Mouse (Mus musculus): ENCODE measurements around the gene Mak. TPM values are rescaled to one million over a fixed set of nuclear protein-coding genes. Genes with fewer than 3 reads are reported as not detected.

Gene Mak
- total and polyA plus RNA-seq, 3 experiments, result not detected

- peak overlapping the region; percentile 40 for H3K9ac ChIP-seq (ENCODE audit: control insufficient read depth, low read depth, low read length, poor library complexity, severe bottlenecking)
- H3K27ac ChIP-seq (ENCODE audit: control insufficient read depth, low read depth, low read length), result peak overlapping the region; percentile 73
- peak overlapping the region; percentile 46 to 56 for H3K4me3 ChIP-seq (ENCODE audit: control insufficient read depth in 1 of 2, insufficient read depth in 1 of 2, low read depth in 2 of 2, low read length in 2 of 2)
- DNase-seq (ENCODE audit: low read depth, low spot score), result peak; percentile 82
- H3K79me2 ChIP-seq (ENCODE audit: control insufficient read depth, insufficient read depth, low read length, poor library complexity), result no peaks in the 10 kb centered on the region
- no peaks in the 10 kb centered on the region for H3K9me3 ChIP-seq (replicated peaks; ENCODE audit: insufficient read depth, low read length)
- peak; percentile 80 for TF ChIP-seq GATA1 (IDR thresholded peaks at IDR 0.05; ENCODE audit: low read depth, low read length)
- TF ChIP-seq USF1 (IDR thresholded peaks at IDR 0.05; ENCODE audit: low read depth, low read length), result no peak
- no peak for TF ChIP-seq RAD21 (IDR thresholded peaks at IDR 0.05; ENCODE audit: low read depth, low read length)
- TF ChIP-seq TCF12 (IDR thresholded peaks at IDR 0.05; ENCODE audit: low read depth, low read length), result peak; percentile 47; the same call in 1 of the 2 replicates
- no peak for TF ChIP-seq CHD2 (IDR thresholded peaks at IDR 0.05; ENCODE audit: low read length)
- no peak for TF ChIP-seq MEF2A (IDR thresholded peaks at IDR 0.05; ENCODE audit: extremely low read depth, insufficient replicate concordance, low read depth, low read length, poor library complexity, severe bottlenecking)
- no peak for TF ChIP-seq UBTF (IDR thresholded peaks at IDR 0.05; ENCODE audit: borderline replicate concordance, insufficient read depth, low read depth, low read length)
- peak; percentile 61 to 75 for TF ChIP-seq EP300 (IDR thresholded peaks at IDR 0.05; ENCODE audit: low read depth in 1 of 2, low read length in 2 of 2)
- no peak; the same call in 1 of the 2 replicates for TF ChIP-seq ELF1 (IDR thresholded peaks at IDR 0.05; ENCODE audit: low read depth, low read length)
- 0 out of 2 replicates have a peak, but pooled peaks have one; percentile 38 for TF ChIP-seq TBP (IDR thresholded peaks at IDR 0.05; ENCODE audit: low read depth, low read length)
- TF ChIP-seq CTCF (IDR thresholded peaks at IDR 0.05 in 2 of 3, conservative IDR thresholded peaks at IDR 0.05 in 1 of 3; ENCODE audit: control insufficient read depth in 1 of 3, insufficient read depth in 1 of 3, low read depth in 2 of 3, low read length in 3 of 3, poor library complexity in 1 of 3, severe bottlenecking in 1 of 3), result no peak
- no peak for TF ChIP-seq KAT2A (conservative IDR thresholded peaks at IDR 0.05; ENCODE audit: low read depth, low read length)
- TF ChIP-seq ETS1 (IDR thresholded peaks at IDR 0.05; ENCODE audit: low read depth, low read length), result 0 out of 2 replicates have a peak, but pooled peaks have one; percentile 33
- no peak for TF ChIP-seq NRF1 (IDR thresholded peaks at IDR 0.05; ENCODE audit: insufficient read depth, low read depth, low read length, poor library complexity, severe bottlenecking)
- peak; percentile 32; the same call in 1 of the 2 replicates for TF ChIP-seq SIN3A (IDR thresholded peaks at IDR 0.05; ENCODE audit: low read length)
- TF ChIP-seq TAL1 (IDR thresholded peaks at IDR 0.05; ENCODE audit: low read length), result peak; percentile 66
- no peak for TF ChIP-seq NELFE (IDR thresholded peaks at IDR 0.05; ENCODE audit: low read depth, low read length)
- TF ChIP-seq RCOR1 (IDR thresholded peaks at IDR 0.05; ENCODE audit: low read depth, low read length), result peak; percentile 54; the same call in 1 of the 2 replicates
- peaks cover 2 to 3% of the 10 kb centered on the region in 2 experiments; a peak in 1 of 4 replicates for H3K27me3 ChIP-seq (ENCODE audit: control insufficient read depth in 1 of 2, insufficient read depth in 2 of 2, low read length in 2 of 2)
- H3K4me1 ChIP-seq (ENCODE audit: control insufficient read depth in 1 of 2, insufficient read depth in 2 of 2, low read length in 2 of 2), result peaks cover 0 to 6% of the 10 kb centered on the region in 2 experiments; a peak in 1 of 4 replicates
- H3K36me3 ChIP-seq (ENCODE audit: control insufficient read depth in 1 of 2, insufficient read depth in 2 of 2, low read length in 2 of 2), result no peaks in the 10 kb centered on the region
These were observed 18.8 kb upstream of the Mak start for GRCm38 (mm10) chr13:41098325-41098724.

GRCm38 (mm10) chr13:41097324-41098058 is 18.0 kb upstream of the Mak start:
- DNase-seq (ENCODE audit: low read depth, low spot score), result peak; percentile 93
- Histone ChIP-seq H3K79me2 (ENCODE audit: control insufficient read depth, insufficient read depth, low read length, poor library complexity) (no peaks in the 10 kb centered on the region), H3K9ac (ENCODE audit: control insufficient read depth, low read depth, low read length, poor library complexity, severe bottlenecking) (peak overlapping the region; percentile 40), H3K4me3 (ENCODE audit: control insufficient read depth in 1 of 2, insufficient read depth in 1 of 2, low read depth in 2 of 2, low read length in 2 of 2) (peak overlapping the region; percentile 46 to 56), H3K4me1 (ENCODE audit: control insufficient read depth in 1 of 2, insufficient read depth in 2 of 2, low read length in 2 of 2) (peaks cover 0 to 6% of the 10 kb centered on the region in 2 experiments; a peak in 1 of 4 replicates), H3K27me3 (ENCODE audit: control insufficient read depth in 1 of 2, insufficient read depth in 2 of 2, low read length in 2 of 2) (peaks cover 4 to 7% of the 10 kb centered on the region in 2 experiments; a peak in 3 of 4 replicates), H3K9me3 (replicated peaks; ENCODE audit: insufficient read depth, low read length) (no peaks in the 10 kb centered on the region), H3K36me3 (ENCODE audit: control insufficient read depth in 1 of 2, insufficient read depth in 2 of 2, low read length in 2 of 2) (no peaks in the 10 kb centered on the region), H3K27ac (ENCODE audit: control insufficient read depth, low read depth, low read length) (peak overlapping the region; percentile 73)
- TF ChIP-seq RAD21 (IDR thresholded peaks at IDR 0.05; ENCODE audit: low read depth, low read length) (no peak), POLR2AphosphoS2 (IDR thresholded peaks at IDR 0.05; ENCODE audit: low read length) (no peak), POLR2A (IDR thresholded peaks at IDR 0.05; ENCODE audit: control insufficient read depth in 1 of 2, insufficient read depth in 1 of 2, low read depth in 1 of 2, low read length in 2 of 2, poor library complexity in 1 of 2) (peak in 1 of 2 experiments; percentile 64; a peak in 2 of 4 replicates), CHD1 (IDR thresholded peaks at IDR 0.05; ENCODE audit: low read depth, low read length) (no peak), TBP (IDR thresholded peaks at IDR 0.05; ENCODE audit: low read depth, low read length) (0 out of 2 replicates have a peak, but pooled peaks have one; percentile 13), SIN3A (IDR thresholded peaks at IDR 0.05; ENCODE audit: low read length) (no peak; the same call in 1 of the 2 replicates), HCFC1 (IDR thresholded peaks at IDR 0.05; ENCODE audit: low read depth, low read length) (0 out of 2 replicates have a peak, but pooled peaks have one; percentile 45), ZNF384 (IDR thresholded peaks at IDR 0.05; ENCODE audit: low read depth, low read length) (peak; percentile 86), MAZ (IDR thresholded peaks at IDR 0.05; ENCODE audit: low read depth, low read length) (no peak), RCOR1 (IDR thresholded peaks at IDR 0.05; ENCODE audit: low read depth, low read length) (peak; percentile 53), E2F4 (IDR thresholded peaks at IDR 0.05; ENCODE audit: borderline replicate concordance, low read depth, low read length) (no peak), UBTF (IDR thresholded peaks at IDR 0.05; ENCODE audit: borderline replicate concordance, insufficient read depth, low read depth, low read length) (no peak), MAX (IDR thresholded peaks at IDR 0.05; ENCODE audit: low read length) (peak; percentile 45; the same call in 1 of the 2 replicates), BHLHE40 (IDR thresholded peaks at IDR 0.05; ENCODE audit: borderline replicate concordance, low read depth, low read length) (no peak), USF1 (IDR thresholded peaks at IDR 0.05; ENCODE audit: low read depth, low read length) (peak; percentile 2; the same call in 1 of the 2 replicates), ELF1 (IDR thresholded peaks at IDR 0.05; ENCODE audit: low read depth, low read length) (peak; percentile 79), MEF2A (IDR thresholded peaks at IDR 0.05; ENCODE audit: extremely low read depth, insufficient replicate concordance, low read depth, low read length, poor library complexity, severe bottlenecking) (no peak), TCF12 (IDR thresholded peaks at IDR 0.05; ENCODE audit: low read depth, low read length) (peak; percentile 57)

All from MEL (cell line).